Mouse (Mus musculus): Measurements from ENCODE around the gene Dact3. TPM values are rescaled to one million over a fixed set of nuclear protein-coding genes. Genes with fewer than 3 reads are reported as not detected.

The Dact3 gene
- polyA plus RNA-seq, 1 experiment: 5.3 TPM

GRCm38 (mm10) chr7:16885905-16886304, 10.8 kb downstream of the Dact3 start:
- no peak overlapping the region for H3K4me3 ChIP-seq (ENCODE audit: insufficient read depth, poor library complexity, severe bottlenecking)

GRCm38 (mm10) chr7:16890536-16890935, 15.4 kb downstream of the Dact3 start:
- Histone ChIP-seq H3K79me2 (ENCODE audit: control insufficient read depth, insufficient read depth) (no peaks in the 10 kb centered on the region), H3ac (ENCODE audit: control insufficient read depth, insufficient read length, low read depth) (no peak overlapping the region), H3K27me3 (ENCODE audit: control insufficient read depth, insufficient read depth, insufficient read length) (no peaks in the 10 kb centered on the region), H3K36me3 (ENCODE audit: control insufficient read depth, insufficient read depth) (no peaks in the 10 kb centered on the region), H3K4me3 (ENCODE audit: insufficient read depth, poor library complexity, severe bottlenecking) (no peak overlapping the region), H3K79me3 (ENCODE audit: low read depth) (no peaks in the 10 kb centered on the region)
- TF ChIP-seq USF1 (IDR thresholded peaks at IDR 0.05; ENCODE audit: low read depth) (no peak), MAX (IDR thresholded peaks at IDR 0.05) (no peak), FOSL1 (IDR thresholded peaks at IDR 0.05; ENCODE audit: insufficient read depth, low read length, poor library complexity, severe bottlenecking) (no peak), CEBPB (IDR thresholded peaks at IDR 0.05; ENCODE audit: low read depth) (no peak), MYOG (IDR thresholded peaks at IDR 0.05; ENCODE audit: control insufficient read depth, extremely low read depth, insufficient read length) (no peak), CTCF (IDR thresholded peaks at IDR 0.05; ENCODE audit: control insufficient read depth, insufficient read depth, insufficient read length) (no peak), MYOD1 (IDR thresholded peaks at IDR 0.05; ENCODE audit: control insufficient read depth, insufficient read length, low read depth) (no peak)

More at GRCm38 (mm10) chr7:16885905-16886304, 10.8 kb downstream of the Dact3 start:
- H3K27me3 ChIP-seq (ENCODE audit: control insufficient read depth, insufficient read depth, insufficient read length): no peaks in the 10 kb centered on the region
- TF ChIP-seq CEBPB (IDR thresholded peaks at IDR 0.05; ENCODE audit: low read depth) (no peak), USF1 (IDR thresholded peaks at IDR 0.05; ENCODE audit: low read depth) (no peak), MYOG (IDR thresholded peaks at IDR 0.05; ENCODE audit: control insufficient read depth, extremely low read depth, insufficient read length) (no peak), MAX (IDR thresholded peaks at IDR 0.05) (no peak), FOSL1 (IDR thresholded peaks at IDR 0.05; ENCODE audit: insufficient read depth, low read length, poor library complexity, severe bottlenecking) (no peak), MYOD1 (IDR thresholded peaks at IDR 0.05; ENCODE audit: control insufficient read depth, insufficient read length, low read depth) (no peak), CTCF (IDR thresholded peaks at IDR 0.05; ENCODE audit: control insufficient read depth, insufficient read depth, insufficient read length) (no peak)
- no peaks in the 10 kb centered on the region for H3K36me3 ChIP-seq (ENCODE audit: control insufficient read depth, insufficient read depth)
- no peaks in the 10 kb centered on the region for H3K79me2 ChIP-seq (ENCODE audit: control insufficient read depth, insufficient read depth)
- no peaks in the 10 kb centered on the region for H3K79me3 ChIP-seq (ENCODE audit: low read depth)
- H3ac ChIP-seq (ENCODE audit: control insufficient read depth, insufficient read length, low read depth): no peak overlapping the region

DNA sequence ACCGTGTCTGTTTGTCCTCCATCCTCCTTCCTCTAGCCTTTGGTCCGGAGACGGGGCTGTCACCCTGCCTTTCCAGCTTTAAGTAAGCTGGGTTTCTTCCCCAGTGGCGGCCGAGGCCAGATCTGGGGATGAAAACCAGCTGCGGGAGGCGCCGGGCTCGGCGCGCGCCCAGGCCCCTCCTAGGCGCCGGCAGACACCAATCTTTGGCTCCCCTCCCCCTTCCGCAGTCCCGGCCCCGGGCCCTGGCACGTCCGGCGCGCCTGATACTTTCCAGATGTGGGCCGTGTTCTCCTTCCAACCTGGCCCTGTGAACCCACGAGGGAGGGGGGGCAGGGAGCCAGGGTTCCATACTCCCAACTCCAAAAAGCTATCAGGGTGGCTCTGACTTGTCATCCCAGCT, 15.8 kb downstream of the Dact3 start:
- H3K4me3 ChIP-seq (ENCODE audit: insufficient read depth, poor library complexity, severe bottlenecking): no peak overlapping the region

DNA sequence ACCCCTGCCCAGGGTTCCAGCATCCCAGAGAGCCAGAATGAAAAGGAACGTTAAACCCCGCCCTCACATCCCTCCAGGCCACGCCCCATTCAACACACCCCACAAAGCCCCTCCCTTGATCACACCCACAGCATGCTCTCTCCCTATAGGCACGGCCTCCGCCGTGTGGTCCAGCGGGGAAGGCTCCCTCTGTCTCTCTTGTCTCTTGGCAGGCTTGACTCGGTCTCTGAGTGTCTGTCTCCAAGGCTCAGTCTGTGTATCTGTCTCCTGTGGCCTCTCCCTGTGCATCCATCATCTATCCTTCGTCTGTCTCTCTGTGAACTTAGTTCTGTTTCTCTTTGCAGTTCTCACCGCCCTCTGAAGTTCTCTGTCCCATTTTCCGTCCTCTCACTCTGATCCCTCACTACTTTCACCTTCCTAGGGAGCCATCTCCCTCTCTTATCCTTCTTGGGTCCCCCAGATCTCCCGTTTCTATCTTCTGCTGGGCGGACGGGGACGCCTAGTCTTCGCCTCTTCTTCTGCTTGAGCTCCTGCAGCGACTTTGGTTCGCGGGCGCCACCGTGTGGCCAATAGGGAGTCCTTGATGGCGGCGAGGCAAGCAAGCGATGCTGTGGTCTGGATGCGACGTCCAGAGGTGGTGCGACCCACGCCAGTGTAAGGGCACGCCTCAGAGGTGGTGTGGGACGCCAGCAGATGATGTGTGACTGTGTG, 16.7 kb downstream of the Dact3 start, which contains the start of gene Gng8:
Gng8 (plus strand) TSS at position 146 of the 711 bp plus-strand sequence.
- H3K27me3 ChIP-seq (ENCODE audit: control insufficient read depth, insufficient read depth, insufficient read length): no peaks in the 10 kb centered on the region
- peak within 1 kb of the TSS; percentile 27 for H3ac ChIP-seq (ENCODE audit: control insufficient read depth, insufficient read length, low read depth)
- no peaks in the 10 kb centered on the region for H3K79me2 ChIP-seq (ENCODE audit: control insufficient read depth, insufficient read depth)
- TF ChIP-seq MYOD1 (IDR thresholded peaks at IDR 0.05; ENCODE audit: control insufficient read depth, insufficient read length, low read depth) (no peak), CTCF (IDR thresholded peaks at IDR 0.05; ENCODE audit: control insufficient read depth, insufficient read depth, insufficient read length) (peak; percentile 93)
- peak within 1 kb of the TSS; percentile 29 for H3K4me3 ChIP-seq (ENCODE audit: insufficient read depth, poor library complexity, severe bottlenecking)
- no peaks in the 10 kb centered on the region for H3K79me3 ChIP-seq (ENCODE audit: low read depth)
- H3K36me3 ChIP-seq (ENCODE audit: control insufficient read depth, insufficient read depth): no peaks in the 10 kb centered on the region

More for the DNA sequence above, 15.8 kb downstream of the Dact3 start:
- H3K79me3 ChIP-seq (ENCODE audit: low read depth): no peaks in the 10 kb centered on the region
- no peaks in the 10 kb centered on the region for H3K36me3 ChIP-seq (ENCODE audit: control insufficient read depth, insufficient read depth)
- no peak overlapping the region for H3ac ChIP-seq (ENCODE audit: control insufficient read depth, insufficient read length, low read depth)
- no peaks in the 10 kb centered on the region for H3K79me2 ChIP-seq (ENCODE audit: control insufficient read depth, insufficient read depth)
- TF ChIP-seq FOSL1 (IDR thresholded peaks at IDR 0.05; ENCODE audit: insufficient read depth, low read length, poor library complexity, severe bottlenecking) (no peak), CTCF (IDR thresholded peaks at IDR 0.05; ENCODE audit: control insufficient read depth, insufficient read depth, insufficient read length) (no peak), MYOD1 (IDR thresholded peaks at IDR 0.05; ENCODE audit: control insufficient read depth, insufficient read length, low read depth) (no peak), CEBPB (IDR thresholded peaks at IDR 0.05; ENCODE audit: low read depth) (no peak), MYOG (IDR thresholded peaks at IDR 0.05; ENCODE audit: control insufficient read depth, extremely low read depth, insufficient read length) (no peak)
- no peaks in the 10 kb centered on the region for H3K27me3 ChIP-seq (ENCODE audit: control insufficient read depth, insufficient read depth, insufficient read length)

GRCm38 (mm10) chr7:16892352-16892730, 17.2 kb downstream of the Dact3 start:
- Histone ChIP-seq H3K36me3 (ENCODE audit: control insufficient read depth, insufficient read depth) (no peaks in the 10 kb centered on the region), H3K4me3 (ENCODE audit: insufficient read depth, poor library complexity, severe bottlenecking) (no peak overlapping the region), H3ac (ENCODE audit: control insufficient read depth, insufficient read length, low read depth) (peak overlapping the region; percentile 27), H3K27me3 (ENCODE audit: control insufficient read depth, insufficient read depth, insufficient read length) (no peaks in the 10 kb centered on the region), H3K79me3 (ENCODE audit: low read depth) (no peaks in the 10 kb centered on the region), H3K79me2 (ENCODE audit: control insufficient read depth, insufficient read depth) (no peaks in the 10 kb centered on the region)
- no peak for TF ChIP-seq MAX (IDR thresholded peaks at IDR 0.05)
- TF ChIP-seq FOSL1 (IDR thresholded peaks at IDR 0.05; ENCODE audit: insufficient read depth, low read length, poor library complexity, severe bottlenecking): no peak
- TF ChIP-seq USF1 (IDR thresholded peaks at IDR 0.05; ENCODE audit: low read depth): no peak
- TF ChIP-seq CEBPB (IDR thresholded peaks at IDR 0.05; ENCODE audit: low read depth): no peak
- no peak for TF ChIP-seq CTCF (IDR thresholded peaks at IDR 0.05; ENCODE audit: control insufficient read depth, insufficient read depth, insufficient read length)
- TF ChIP-seq MYOG (IDR thresholded peaks at IDR 0.05; ENCODE audit: control insufficient read depth, extremely low read depth, insufficient read length): no peak
- no peak for TF ChIP-seq MYOD1 (IDR thresholded peaks at IDR 0.05; ENCODE audit: control insufficient read depth, insufficient read length, low read depth)

- TF ChIP-seq FOSL1 (IDR thresholded peaks at IDR 0.05; ENCODE audit: insufficient read depth, low read length, poor library complexity, severe bottlenecking) (no peak), CTCF (IDR thresholded peaks at IDR 0.05; ENCODE audit: control insufficient read depth, insufficient read depth, insufficient read length) (no peak), MAX (IDR thresholded peaks at IDR 0.05) (no peak), CEBPB (IDR thresholded peaks at IDR 0.05; ENCODE audit: low read depth) (no peak), MYOG (IDR thresholded peaks at IDR 0.05; ENCODE audit: control insufficient read depth, extremely low read depth, insufficient read length) (no peak)
- no peak overlapping the region for H3K4me3 ChIP-seq (ENCODE audit: insufficient read depth, poor library complexity, severe bottlenecking)
- H3K79me3 ChIP-seq (ENCODE audit: low read depth): no peaks in the 10 kb centered on the region
- H3K36me3 ChIP-seq (ENCODE audit: control insufficient read depth, insufficient read depth): no peaks in the 10 kb centered on the region
- H3K27me3 ChIP-seq (ENCODE audit: control insufficient read depth, insufficient read depth, insufficient read length): no peaks in the 10 kb centered on the region
- no peaks in the 10 kb centered on the region for H3K79me2 ChIP-seq (ENCODE audit: control insufficient read depth, insufficient read depth)
- H3ac ChIP-seq (ENCODE audit: control insufficient read depth, insufficient read length, low read depth): no peak overlapping the region
These were observed 18.5 kb downstream of the Dact3 start for GRCm38 (mm10) chr7:16893612-16894011.

All from C2C12 (cell line).